Mouse (Mus musculus) hindbrain, postnatal 0 days (tissue): ENCODE measurements at regions not wholly inside any gene's neighbourhood (a gene's known extent, or its start where the extent isn't known, plus 50 kb on each side); places are given as distances from the start of the nearest gene placed in this dataset.

Source experiments
- ATAC-seq: fragments of 200-750 bp; cut with Nextera tagmentation; 2 replicates; pipeline ENCODE4 v1.8.0; 2017; ENCODE audit warnings: mild to moderate bottlenecking, moderate TSS enrichment, moderate library complexity
- DNase-seq: peaks from one replicate; pipeline ENCODE4 v3.0.0-alpha.2; 2015; ENCODE audit warnings: low spot score
- H3K27ac ChIP-seq: fragments of 300-500 bp; sonication (generic); 2 replicates; pipeline ENCODE4 v1.5.1; 2014; ENCODE audit warnings: mild to moderate bottlenecking
- H3K27me3 ChIP-seq: fragments of 300-500 bp; sonication (generic); 2 replicates; pipeline ENCODE4 v1.6.1; 2014; ENCODE audit warnings: low read length, mixed read lengths; ENCODE audit not compliant: insufficient read depth
- H3K36me3 ChIP-seq: fragments of 300-500 bp; sonication (generic); 2 replicates; pipeline ENCODE4 v1.6.1; 2014; ENCODE audit warnings: low read length, mixed read lengths; ENCODE audit not compliant: insufficient read depth
- H3K4me1 ChIP-seq: fragments of 300-500 bp; sonication (generic); 2 replicates; pipeline ENCODE4 v1.6.1; 2014; ENCODE audit warnings: antibody characterized with exemption, low read length, mixed read lengths; ENCODE audit not compliant: insufficient read depth
- H3K4me2 ChIP-seq: fragments of 300-500 bp; sonication (generic); 2 replicates; pipeline ENCODE4 v1.6.1; 2014; ENCODE audit warnings: low read depth, mild to moderate bottlenecking, low read length, moderate library complexity, mixed read lengths
- H3K4me3 ChIP-seq: fragments of 300-500 bp; sonication (generic); 2 replicates; pipeline ENCODE4 v1.5.1; 2014; ENCODE audit warnings: low read length
- H3K9ac ChIP-seq: fragments of 300-500 bp; sonication (generic); replicated peaks from 2 replicates; pipeline ENCODE4 v1.6.1; 2014; ENCODE audit warnings: mild to moderate bottlenecking, low read length, moderate library complexity, mixed read lengths
- H3K9me3 ChIP-seq: fragments of 300-500 bp; sonication (generic); 2 replicates; pipeline ENCODE4 v1.6.1; 2016; ENCODE audit warnings: low read length, mixed read lengths
- CTCF ChIP-seq: IDR thresholded peaks from 2 replicates; pipeline ENCODE4 v1.5.1; 2016; ENCODE audit warnings: antibody characterized with exemption, control low read depth, low read depth
- whole genome bisulfite sequencing: fragments of 180-500 bp; shearing (Covaris S2); extraction: QIAGEN DNeasy Blood & Tissue Kit; methylation state at CpG from one replicate; pipeline ENCODE4 v1.1.7; 2014; 5-methylcytosine and 5-hydroxymethylcytosine counted together

DNA sequence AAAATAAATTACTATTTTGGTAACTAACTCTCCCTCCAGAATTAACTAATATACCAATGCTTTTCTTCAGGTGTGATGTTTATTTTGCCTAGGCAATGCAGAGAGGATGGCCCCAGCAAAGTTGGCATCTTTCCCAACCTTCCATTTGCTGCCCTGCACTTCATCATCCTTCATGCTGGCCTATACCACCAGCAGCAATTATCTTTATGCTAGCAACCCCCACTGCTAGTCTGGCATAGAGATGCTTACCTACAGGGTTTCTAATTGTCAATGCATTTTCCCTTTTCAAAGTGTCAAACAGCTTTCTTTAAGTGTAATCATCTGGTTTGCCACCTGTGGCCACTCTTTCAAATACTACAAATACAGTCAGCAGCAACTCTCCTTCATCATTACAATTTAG is 1327.2 kb downstream of the Slitrk1 start:
- Histone ChIP-seq H3K4me1 (no peaks in the 10 kb centered on the region), H3K4me3 (no peak overlapping the region), H3K27ac (no peak overlapping the region), H3K9ac (no peak overlapping the region), H3K36me3 (no peaks in the 10 kb centered on the region), H3K9me3 (no peaks in the 10 kb centered on the region), H3K27me3 (no peaks in the 10 kb centered on the region), H3K4me2 (no peak overlapping the region)
- ATAC-seq (no peak), DNase-seq (peak; percentile 54)
- TF ChIP-seq CTCF: no peak

DNA sequence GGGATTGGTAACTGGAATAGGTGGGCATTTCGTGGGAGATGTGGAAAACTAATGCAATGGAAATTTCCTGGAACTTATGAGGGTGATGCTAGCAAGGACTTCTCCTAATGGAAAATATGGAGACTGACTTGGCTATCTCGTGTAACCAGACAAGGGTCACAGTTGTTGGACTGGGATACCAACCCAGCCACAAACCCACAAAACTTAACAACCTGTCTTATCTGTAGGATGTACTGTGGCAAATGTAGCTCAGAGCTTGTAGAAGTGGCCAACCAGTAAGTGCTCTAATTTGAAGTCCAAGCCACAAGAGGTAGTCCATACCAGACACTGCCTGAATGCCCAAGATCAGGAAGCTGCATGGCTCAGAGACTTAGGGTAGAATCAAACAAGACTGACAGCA is 1329.7 kb downstream of the Slitrk1 start:
- 71% methylated on average over 2 of the region's 2 CpGs for WGBS

DNA sequence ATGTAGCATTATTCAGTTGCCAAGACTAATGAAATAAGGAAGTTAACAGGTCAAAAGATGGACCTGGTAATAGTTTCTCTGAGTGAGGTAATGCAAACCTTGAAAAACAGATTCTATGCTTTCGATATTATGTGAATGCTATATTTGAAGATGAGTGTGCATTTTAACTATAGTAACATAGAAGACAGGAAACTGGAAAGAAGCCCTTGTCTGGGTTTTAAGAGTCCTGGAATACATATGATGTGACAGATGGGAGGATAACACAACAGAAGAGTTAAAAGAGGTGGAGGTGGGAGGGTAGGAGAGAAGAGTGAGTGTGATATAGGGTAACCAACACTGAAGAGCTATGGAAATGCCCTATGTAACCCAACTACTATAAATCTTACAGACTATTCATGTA is 1343.3 kb downstream of the Slitrk1 start:
- DNase-seq: no peak
- Histone ChIP-seq H3K4me2 (no peak overlapping the region), H3K9me3 (no peaks in the 10 kb centered on the region), H3K4me1 (no peaks in the 10 kb centered on the region), H3K36me3 (no peaks in the 10 kb centered on the region), H3K27ac (no peak overlapping the region), H3K27me3 (no peaks in the 10 kb centered on the region), H3K4me3 (no peak overlapping the region), H3K9ac (no peak overlapping the region)
- ATAC-seq: no peak
- TF ChIP-seq CTCF: no peak
- 91% methylated on average over 1 of the region's 1 CpGs for WGBS

More for the DNA sequence above, 1329.7 kb downstream of the Slitrk1 start:
- H3K36me3 ChIP-seq: no peaks in the 10 kb centered on the region
- H3K4me1 ChIP-seq: no peaks in the 10 kb centered on the region
- H3K9me3 ChIP-seq: no peaks in the 10 kb centered on the region
- TF ChIP-seq CTCF: no peak
- H3K4me2 ChIP-seq: no peak overlapping the region
- ATAC-seq: no peak
- no peak overlapping the region for H3K4me3 ChIP-seq
- no peak overlapping the region for H3K27ac ChIP-seq
- no peak overlapping the region for H3K9ac ChIP-seq
- no peaks in the 10 kb centered on the region for H3K27me3 ChIP-seq
- no peak for DNase-seq

DNA sequence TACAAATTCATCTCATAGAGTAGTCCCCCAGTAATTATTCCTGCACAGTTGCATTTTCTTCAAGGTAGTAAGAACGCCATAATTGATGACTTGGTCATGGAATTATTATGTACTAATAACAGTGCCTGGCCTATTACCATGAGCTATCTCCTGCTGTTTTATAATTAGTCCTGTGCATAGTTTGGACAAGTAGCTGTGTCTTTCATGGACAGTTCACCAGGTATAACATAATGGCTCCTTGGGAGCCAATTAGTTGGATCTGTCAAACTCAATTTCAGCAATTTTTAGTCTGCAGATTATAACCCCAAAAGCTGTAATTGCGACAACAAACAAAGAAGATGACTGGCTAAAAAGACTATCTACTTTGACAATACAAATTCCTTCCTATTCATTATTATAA is 1345.5 kb downstream of the Slitrk1 start:
- H3K36me3 ChIP-seq: no peaks in the 10 kb centered on the region
- no peaks in the 10 kb centered on the region for H3K9me3 ChIP-seq
- no peaks in the 10 kb centered on the region for H3K4me1 ChIP-seq
- no peak overlapping the region for H3K9ac ChIP-seq
- WGBS: 59% methylated on average over 2 of the region's 2 CpGs
- peak; percentile 17 for DNase-seq
- H3K27ac ChIP-seq: no peak overlapping the region
- no peak overlapping the region for H3K4me2 ChIP-seq
- no peak for ATAC-seq
- no peak for TF ChIP-seq CTCF
- H3K4me3 ChIP-seq: no peak overlapping the region
- no peaks in the 10 kb centered on the region for H3K27me3 ChIP-seq
